Mouse (Mus musculus): ENCODE data around the gene Ndst2.
A peak's percentile ranks its signal among the peaks of the same experiment; 100 is the strongest.
"Not testable (repeated sequence)": the region's sequence is repeated elsewhere in the genome, so short reads cannot be mapped to it uniquely, and the experiment has no call there.

Gene Ndst2

DNA sequence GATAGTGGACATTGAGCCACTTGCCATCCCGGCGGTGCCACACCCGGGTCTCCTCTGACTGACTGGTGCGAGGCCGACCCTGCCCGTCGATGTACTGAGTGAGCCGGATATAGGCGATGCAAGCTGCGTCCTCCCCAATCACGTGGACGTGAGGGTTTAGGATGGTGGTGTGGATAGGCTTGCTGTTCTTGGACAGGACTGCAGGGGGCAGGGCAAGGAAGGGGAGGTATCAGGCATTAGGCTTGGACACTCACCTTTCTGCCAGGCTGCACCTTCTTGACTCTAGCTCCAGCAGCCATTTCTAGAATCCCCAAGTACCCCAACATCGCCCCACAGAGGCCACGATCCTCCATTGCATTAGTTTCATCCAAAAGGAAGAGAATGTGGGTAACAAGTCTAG is 2.9 kb upstream of the Ndst2 start:
- peak; percentile 54 for DNase-seq (ENCODE audit: low spot score)

DNA sequence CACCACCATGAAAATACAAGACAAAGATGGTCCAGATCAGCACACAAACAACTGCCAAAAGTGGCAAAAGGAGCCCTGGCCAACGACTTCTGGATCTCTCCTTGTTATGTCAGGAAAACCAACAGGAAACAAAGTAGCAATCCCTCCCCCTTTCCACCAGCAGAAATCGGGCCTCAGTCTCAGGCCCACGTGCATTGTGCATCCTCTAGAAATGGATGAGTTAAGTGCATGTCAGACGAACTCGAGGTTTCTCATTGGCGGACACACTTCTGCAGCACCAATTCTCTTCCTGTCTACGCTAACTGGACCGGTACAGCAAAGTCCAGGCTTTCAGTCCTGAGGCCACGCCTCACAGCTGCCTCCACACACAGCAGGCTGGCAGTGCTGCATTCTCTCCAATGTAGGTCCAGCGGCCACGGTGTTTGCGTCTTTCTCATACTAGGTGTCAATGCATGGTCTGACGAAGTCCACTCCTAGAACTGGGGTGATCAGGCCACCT is 1.6 kb upstream of the Ndst2 start:
- DNase-seq (ENCODE audit: low spot score), result no peak

DNA sequence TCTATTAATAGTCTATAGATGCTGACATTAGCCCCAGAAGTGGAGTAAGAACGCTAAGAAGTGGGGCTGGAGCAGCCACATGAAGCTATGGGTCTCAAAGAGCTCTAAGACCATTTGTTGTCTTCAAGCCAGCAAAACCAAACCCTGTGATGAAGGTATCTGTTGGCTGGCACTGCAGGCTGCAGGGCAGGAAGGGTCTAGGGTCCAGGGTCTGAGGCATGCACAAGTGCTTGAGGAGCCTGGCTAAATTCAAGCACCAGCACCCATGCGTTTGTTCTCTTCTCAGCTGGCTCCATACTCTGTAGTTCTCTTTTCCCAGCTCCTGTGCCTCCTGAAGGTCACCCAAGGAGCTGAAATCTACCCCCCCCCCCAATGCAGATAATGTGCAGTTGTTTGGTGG is 690 bp upstream of the Ndst2 start:
- DNase-seq (ENCODE audit: low spot score), result no peak

DNA sequence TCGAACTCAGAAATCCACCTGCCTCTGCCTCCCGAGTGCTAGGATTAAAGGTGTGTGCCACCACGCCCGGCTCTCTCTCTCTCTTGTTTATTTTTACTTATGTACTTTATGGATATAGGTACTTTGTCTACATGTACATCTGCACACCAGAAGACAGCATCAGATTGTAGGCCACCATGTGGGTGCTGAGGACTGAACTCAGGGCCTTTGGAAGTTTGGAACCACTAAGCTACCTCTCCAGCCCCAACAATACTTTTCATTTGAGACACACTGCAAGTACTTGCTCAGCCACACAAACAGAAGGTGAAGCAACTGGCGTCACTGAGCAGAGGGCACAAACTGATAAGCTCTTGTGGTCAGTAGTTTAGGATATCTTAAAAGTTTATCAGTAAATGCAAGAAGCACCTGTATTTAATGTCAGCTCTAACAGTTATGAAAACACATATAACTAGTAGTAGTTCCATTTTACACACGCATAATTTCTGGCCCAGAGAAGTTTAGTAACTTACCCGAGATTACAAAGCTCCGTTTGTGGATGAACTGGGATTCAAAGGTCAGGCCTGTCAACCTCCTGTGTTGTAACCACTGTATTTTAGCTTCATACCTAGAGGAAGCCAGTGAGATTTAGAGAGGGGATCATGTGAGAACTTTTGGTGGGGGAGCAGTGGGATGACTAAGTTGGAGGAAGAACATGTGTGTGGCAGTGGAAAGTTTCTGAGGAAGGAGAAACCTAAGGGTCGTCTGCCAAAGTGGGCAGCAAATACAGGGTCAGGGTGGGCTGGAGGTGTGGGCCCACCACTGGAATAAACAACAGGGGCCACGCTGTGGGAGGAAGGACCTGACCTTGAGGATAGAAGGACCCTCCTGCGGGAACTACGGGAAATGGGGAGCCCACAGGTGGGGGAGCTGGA is 1.1 kb downstream of the Ndst2 start:
- DNase-seq (ENCODE audit: low spot score), result no peak

DNA sequence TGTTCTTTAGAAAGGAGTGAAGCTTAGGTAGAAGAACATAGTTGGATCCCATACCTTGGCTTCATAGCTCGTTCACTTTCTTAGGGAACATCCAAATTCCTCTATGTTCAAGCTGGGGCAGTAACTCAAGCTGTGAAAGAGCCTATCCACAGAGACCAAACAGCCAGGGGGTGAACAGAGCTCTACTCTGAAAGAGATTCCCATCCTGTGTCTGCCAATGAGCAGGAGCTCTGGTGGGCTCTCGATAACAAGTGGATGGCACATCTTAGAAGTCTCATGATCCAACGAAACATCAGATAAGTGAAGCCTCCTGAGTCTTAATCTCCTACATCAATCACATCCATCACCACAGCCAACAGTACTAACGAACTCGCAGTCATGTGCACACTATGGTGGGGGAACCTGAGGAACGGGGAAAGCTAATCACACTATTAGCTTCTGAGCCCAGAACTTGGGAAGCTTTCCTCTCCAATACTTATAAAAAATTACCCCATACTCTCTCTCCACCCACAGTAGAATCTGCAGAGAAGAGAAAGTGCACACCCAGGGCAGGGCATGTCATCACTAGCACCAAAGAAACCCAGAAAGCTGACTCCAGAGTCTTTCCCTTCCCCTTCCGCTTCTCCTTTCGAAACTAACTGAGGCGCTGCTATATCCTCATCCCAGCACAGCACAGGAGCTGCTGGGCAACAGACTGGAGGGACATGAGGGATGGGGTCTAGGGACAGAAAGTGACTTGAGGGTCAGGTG is 3.3 kb downstream of the Ndst2 start:
- no peak for DNase-seq (ENCODE audit: low spot score)

DNA sequence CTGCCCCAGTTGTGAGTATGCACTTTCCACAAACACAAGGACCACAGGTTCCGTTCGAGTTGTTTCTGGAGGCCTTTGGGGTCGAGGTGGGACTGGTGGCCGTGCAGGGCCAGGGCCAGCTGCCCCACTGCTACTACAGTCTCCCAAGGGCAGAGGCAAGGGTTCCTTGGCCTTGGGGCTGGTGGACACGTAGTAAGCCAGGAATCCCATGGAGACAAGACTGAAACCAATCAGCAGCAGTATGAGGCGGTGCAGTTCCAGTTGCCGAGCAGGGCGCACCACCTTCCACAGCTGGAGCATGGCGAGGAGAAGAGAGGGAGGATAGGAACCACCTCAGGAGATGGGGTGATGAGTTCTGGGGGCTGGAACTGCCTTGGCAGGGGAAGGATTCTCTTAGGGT is 4.5 kb downstream of the Ndst2 start:
- no peak for DNase-seq (ENCODE audit: low spot score)

DNA sequence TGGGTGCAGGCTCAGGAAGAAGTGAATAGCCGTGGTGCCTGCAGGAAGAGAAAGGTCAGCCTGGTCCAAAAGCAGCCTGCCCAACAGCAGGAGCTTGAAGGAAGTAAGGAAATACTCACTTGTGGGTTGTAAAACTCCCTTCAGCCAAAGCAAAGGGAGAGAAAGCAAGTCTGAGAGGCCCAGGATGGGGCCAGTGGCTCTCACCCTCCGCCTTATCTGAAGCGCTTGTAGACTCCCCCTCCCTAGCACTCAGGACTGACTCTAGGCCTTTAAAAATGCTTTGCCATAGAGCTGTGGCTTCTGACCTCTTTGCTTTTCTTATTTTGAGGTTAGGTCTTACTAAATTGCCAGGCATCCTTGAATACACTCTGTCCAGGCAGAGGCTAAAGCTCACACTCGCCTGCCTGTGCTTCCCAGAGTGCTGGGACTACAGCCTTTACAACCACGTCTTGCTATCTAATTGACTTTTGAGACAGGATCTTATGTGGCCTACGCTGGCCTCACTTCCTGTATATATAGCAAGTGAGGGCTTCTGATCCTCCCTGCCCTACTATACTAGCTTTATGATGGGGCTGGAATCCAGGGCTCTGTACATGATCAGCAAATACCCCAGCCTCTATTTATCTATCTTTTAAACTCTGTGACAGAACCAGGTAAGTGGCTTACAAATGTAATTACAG is 8.6 kb downstream of the Ndst2 start:
- no peak for DNase-seq (ENCODE audit: low spot score)

- DNase-seq (ENCODE audit: low spot score), result peak; percentile 63
These were observed 10.3 kb downstream of the Ndst2 start for GRCm38 (mm10) chr14:20724043-20724442.

- no peak for DNase-seq (ENCODE audit: low spot score)
These were observed 11.4 kb downstream of the Ndst2 start for GRCm38 (mm10) chr14:20723006-20723405.

DNA sequence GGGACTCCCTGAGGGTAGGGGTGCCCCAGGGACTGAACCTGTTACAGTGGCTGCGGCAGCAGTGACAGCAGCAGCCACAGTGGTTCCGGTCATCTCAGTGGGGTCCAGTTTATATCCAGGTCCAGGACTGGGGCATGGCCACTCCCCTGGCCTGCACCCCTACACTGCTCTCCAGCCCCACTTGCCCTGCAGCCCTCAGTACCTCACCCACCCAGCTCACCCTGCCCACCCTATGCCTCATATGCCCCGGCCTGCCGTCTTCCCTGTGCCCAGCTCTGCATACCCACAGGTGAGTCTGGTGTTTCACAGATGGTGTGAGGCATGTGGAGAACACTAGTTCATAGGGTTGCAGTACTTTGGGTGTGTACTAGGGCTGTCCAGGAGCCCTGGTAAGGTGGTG is 13.0 kb downstream of the Ndst2 start:
- no peak for DNase-seq (ENCODE audit: low spot score)

DNA sequence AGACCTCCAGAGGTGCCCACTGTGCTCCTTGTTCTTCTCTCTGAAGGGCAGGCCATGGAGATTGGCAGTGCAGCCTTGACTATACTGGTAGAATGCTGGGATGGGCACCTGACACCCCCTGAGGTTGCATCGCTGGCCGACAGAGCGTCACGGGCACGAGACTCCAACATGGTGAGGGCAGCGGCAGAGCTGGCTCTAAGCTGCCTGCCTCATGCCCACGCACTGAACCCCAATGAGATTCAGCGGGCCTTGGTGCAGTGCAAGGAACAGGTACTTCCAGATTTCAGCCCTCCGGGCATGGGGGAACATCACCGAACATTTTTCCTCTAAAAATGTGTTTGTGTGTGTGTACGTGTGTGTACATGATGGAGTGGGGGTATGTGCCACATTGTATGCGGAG is 14.6 kb downstream of the Ndst2 start:
- no peak for DNase-seq (ENCODE audit: low spot score)

DNA sequence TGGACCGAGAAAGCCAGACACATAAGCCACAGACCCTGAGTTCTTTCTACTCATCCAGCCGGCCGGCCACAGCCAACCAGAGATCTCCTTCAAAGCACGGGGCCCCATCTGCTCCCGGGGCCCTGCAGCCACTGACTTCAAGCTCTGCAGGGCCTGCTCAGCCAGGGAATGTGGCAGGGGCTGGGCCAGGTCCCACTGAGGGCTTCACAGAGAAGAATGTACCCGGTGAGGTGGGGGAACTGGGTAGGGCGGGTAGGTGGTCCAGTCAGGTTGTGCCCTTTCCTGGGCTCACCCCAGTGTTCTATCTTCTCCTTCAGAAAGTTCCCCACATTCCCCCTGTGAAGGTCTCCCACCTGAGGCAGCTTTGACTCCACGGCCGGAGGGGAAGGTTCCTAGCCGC is 15.9 kb downstream of the Ndst2 start:
- no peak for DNase-seq (ENCODE audit: low spot score)

- no peak for DNase-seq (ENCODE audit: low spot score)
These were observed 20.5 kb downstream of the Ndst2 start for GRCm38 (mm10) chr14:20713832-20714231.

- no peak for DNase-seq (ENCODE audit: low spot score)
These were observed 26.1 kb downstream of the Ndst2 start for GRCm38 (mm10) chr14:20708239-20708638.

DNA sequence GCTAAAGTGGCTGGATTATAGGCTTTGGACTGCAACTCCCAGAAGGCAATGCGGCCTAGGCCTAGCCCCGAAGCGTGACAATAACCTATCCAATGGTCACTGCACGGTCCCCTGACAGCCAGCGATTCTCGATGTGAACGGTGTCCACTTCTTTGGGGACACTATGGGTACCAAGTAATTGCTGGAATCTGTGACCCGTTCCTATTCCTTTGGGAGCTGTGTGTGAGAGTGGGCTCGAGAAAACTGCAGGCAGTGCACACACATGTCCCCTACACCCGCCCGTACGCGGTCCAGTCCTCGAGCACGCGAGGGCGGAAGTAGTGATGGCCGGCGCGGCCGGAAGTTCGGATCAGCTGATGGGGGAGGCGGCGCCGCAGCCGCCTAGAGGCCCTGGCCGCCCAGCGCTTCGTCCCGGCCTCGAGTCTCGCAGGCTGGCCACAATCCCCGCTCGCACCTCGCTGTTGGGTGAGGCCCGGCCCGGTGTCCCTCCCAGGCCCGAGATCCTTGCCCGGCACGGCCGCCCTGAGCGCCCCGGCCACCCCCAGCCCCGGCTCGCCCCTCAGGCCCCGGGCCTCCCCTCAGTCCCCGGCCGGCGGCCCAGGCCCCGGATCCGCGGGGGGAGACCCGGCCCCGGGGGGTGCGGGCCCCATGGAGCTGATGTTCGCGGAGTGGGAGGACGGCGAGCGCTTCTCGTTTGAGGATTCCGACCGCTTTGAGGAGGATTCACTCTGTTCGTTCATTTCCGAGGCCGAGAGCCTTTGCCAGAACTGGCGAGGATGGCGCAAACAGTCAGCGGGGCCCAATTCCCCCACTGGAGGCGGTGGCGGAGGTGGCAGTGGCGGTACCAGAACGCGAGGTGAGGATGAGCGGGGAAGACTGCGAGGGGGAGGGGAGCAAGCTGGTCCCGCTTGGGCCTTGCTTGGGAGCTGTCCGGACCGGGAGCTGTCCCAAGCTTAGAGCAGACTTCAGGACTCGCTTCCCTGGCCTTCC is 26.9 kb downstream of the Ndst2 start, which contains the start of gene Zswim8:
Gene Zswim8 (plus strand): TSS at position 352 of the 990 bp plus-strand sequence.
- DNase-seq (ENCODE audit: low spot score), result peak; percentile 81

DNA sequence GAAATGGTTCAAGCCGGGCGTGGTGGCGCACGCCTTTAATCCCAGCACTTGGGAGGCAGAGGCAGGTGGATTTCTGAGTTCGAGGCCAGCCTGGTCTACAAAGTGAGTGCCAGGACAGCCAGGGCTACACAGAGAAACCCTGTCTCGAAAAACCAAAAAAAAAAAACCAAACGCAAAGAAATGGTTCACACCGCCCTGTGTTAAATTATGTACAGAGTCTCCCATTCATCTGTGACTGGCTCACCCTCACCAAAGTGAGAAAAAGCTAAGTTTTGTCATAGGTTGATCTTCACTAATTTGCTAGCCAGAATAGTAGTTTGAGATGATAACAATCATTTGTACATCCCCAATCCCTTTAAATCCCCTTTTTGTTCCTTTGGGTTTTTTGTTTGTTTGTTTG is 30.9 kb downstream of the Ndst2 start:
- DNase-seq (ENCODE audit: low spot score), result not testable (repeated sequence)

GRCm38 (mm10) chr14:20702741-20703381 is 31.5 kb downstream of the Ndst2 start, which contains the start of gene Chchd1:
Chchd1 (plus strand) TSS chr14:20703006.
- DNase-seq (ENCODE audit: low spot score), result peak; percentile 94

DNA sequence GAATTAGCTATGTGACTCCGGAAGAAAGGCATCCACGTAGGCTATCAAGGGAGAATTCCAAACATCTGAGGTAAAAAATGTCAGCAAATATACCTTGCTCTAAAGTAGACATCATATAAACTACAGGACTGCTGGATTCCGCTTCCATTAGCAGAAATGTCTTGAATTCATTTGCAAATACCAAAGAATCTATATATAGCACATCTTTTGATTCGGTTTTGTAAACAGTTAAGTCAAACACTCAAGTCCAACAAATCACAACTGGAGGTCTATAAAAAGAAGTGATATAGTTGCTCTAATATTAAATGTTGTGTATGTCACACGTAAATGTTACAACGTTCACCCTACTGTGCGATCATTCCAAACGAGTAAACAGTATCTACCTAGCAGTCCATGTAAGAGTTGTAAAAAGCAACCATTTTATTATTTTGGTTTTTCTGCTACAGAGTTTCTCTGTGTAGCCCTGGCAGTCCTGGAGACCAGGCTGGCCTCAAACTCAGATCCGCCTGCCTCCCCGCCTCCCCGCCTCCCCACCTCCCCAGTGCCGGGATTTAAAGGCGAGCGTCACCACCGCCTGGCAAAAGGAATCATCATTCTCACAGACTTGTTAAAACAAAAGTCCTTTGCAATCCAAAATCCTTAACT is 32.1 kb downstream of the Ndst2 start:
- DNase-seq (ENCODE audit: low spot score), result no peak

DNA sequence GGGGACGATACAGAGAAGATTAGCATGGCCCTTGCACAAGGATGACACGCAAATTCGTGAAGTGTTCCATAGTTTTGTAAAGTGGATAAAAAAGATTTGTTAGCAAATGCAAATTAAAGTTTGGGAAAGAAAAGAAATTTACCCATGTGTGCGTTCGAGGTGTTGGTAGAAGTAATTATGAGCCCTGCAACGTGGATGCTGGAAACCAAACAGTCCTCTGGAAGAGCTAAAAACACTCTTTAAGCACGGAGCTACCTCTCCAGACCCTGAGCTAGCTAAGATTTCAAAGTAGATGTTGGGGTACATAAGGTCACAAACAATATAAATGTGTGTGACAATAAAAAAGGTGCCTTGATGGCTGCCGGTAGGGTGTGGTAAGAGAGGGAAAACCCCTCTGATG is 32.8 kb downstream of the Ndst2 start:
- DNase-seq (ENCODE audit: low spot score), result no peak

DNA sequence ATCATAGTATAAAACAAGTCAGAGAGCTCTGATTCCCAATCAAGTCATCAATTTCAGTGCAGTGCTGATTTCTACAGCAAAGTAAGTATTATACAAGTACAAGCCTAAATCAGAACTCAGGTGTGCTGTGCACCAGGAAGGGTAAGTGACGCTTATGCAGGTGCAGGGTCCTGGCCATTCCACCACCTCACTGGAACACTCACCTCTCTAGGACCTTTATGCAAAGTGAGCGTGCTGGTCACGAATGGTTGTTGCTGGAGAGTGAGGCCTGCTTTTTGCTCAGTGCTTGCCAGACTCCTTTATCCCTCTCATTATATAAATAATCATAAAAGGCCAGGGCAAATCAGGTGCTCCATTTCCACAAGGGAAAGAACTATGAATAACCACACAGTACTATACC is 34.0 kb downstream of the Ndst2 start:
- no peak for DNase-seq (ENCODE audit: low spot score)

All from urinary bladder, postnatal 25 days (tissue).